Mouse (Mus musculus): Measurements from ENCODE around the gene 4930519G04Rik. TPM values are rescaled to one million over a fixed set of nuclear protein-coding genes. Genes with fewer than 3 reads are reported as not detected.
A peak's percentile ranks its signal among the peaks of the same experiment; 100 is the strongest.
"Not testable (repeated sequence)": the region's sequence is repeated elsewhere in the genome, so short reads cannot be mapped to it uniquely, and the experiment has no call there.

4930519G04Rik gene
- total and polyA plus RNA-seq, 2 experiments from 2014 or later, result not detected

DNA sequence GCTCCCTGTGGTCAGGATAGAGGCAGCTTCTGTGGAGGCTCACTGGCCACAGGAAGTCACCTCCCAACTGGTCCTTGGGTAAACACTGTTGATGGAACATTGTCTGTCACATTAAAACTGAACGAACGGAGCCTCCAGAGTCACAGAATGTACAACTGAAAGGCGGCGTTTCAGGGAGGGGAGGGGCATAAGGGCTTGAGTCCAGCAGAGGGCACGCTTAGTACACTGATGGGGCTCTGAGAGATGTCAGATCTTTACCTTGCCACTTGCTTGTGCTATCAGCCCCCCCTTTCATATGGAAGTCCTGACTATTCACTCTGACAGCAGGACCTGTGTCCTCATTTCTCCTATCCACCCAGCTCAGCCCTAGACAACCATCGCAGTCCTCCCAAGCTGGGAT is 22.4 kb downstream of the 4930519G04Rik start:
- Histone ChIP-seq H3K9ac (replicated peaks; ENCODE audit: low read length, poor library complexity, severe bottlenecking) (no peak overlapping the region), H3K4me1 (ENCODE audit: insufficient read depth, low read length) (no peaks in the 10 kb centered on the region), H3K27me3 (ENCODE audit: insufficient read depth, low read length) (no peaks in the 10 kb centered on the region), H3K4me3 (ENCODE audit: low read depth, low read length) (no peak overlapping the region), H3K27ac (ENCODE audit: low read depth, low read length) (no peak overlapping the region), H3K9me3 (ENCODE audit: low read length) (no peaks in the 10 kb centered on the region), H3K4me2 (ENCODE audit: low read depth, low read length, poor library complexity, severe bottlenecking) (no peak overlapping the region), H3K36me3 (ENCODE audit: insufficient read depth, low read length) (no peaks in the 10 kb centered on the region)
- DNase-seq (ENCODE audit: low spot score), result no peak
- 54% methylated on average over 6 of the region's 6 CpGs for WGBS
- peak; percentile 45 for TF ChIP-seq CTCF (IDR thresholded peaks at IDR 0.05)
- no peak for ATAC-seq (ENCODE audit: low FRiP score)

DNA sequence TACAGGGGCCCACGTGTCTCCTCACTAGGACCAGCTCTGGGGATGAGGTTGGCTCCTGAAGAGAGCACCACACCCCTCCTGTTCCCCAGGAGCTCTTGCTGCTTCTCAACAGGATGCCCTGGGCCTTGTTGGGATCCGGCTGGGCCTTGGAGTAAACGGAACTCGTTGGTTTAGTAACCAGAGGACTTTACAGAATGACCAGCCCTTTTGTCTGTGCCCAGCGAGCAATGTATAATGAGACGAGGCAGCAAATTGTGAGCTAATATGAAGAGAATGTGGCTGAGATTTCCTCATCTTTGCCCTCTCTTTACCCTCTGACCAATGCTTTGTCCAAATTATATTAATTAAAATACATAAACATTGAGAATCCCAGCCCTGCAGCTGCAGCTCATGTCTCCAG is 22.9 kb downstream of the 4930519G04Rik start:
- Histone ChIP-seq H3K9me3 (ENCODE audit: low read length) (no peaks in the 10 kb centered on the region), H3K27ac (ENCODE audit: low read depth, low read length) (no peak overlapping the region), H3K4me3 (ENCODE audit: low read depth, low read length) (no peak overlapping the region), H3K27me3 (ENCODE audit: insufficient read depth, low read length) (no peaks in the 10 kb centered on the region), H3K9ac (replicated peaks; ENCODE audit: low read length, poor library complexity, severe bottlenecking) (no peak overlapping the region), H3K36me3 (ENCODE audit: insufficient read depth, low read length) (no peaks in the 10 kb centered on the region), H3K4me1 (ENCODE audit: insufficient read depth, low read length) (no peaks in the 10 kb centered on the region), H3K4me2 (ENCODE audit: low read depth, low read length, poor library complexity, severe bottlenecking) (no peak overlapping the region)
- 37% methylated on average over 6 of the region's 6 CpGs for WGBS
- ATAC-seq (ENCODE audit: low FRiP score) (no peak), DNase-seq (ENCODE audit: low spot score) (no peak)
- TF ChIP-seq CTCF (IDR thresholded peaks at IDR 0.05), result no peak

DNA sequence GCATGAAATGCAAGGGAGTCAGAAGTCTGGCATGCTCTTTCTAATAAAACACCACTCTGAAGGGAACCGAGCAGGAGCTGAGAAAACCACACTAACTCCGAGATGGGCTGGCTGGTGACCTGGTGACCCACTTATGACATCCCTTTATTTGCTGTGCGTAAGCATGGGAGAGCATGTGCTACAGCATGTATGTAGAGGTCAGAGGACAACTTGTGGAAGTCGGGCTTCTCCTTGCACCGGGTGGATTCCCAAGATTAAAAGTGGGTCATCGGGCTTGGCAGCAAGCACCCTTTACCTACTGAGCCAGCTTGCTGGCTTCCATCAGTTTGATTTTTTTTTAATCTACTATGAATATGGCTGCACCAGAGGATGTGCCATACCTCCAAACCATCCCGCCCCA is 24.0 kb downstream of the 4930519G04Rik start:
- Histone ChIP-seq H3K4me2 (ENCODE audit: low read depth, low read length, poor library complexity, severe bottlenecking) (no peak overlapping the region), H3K27me3 (ENCODE audit: insufficient read depth, low read length) (no peaks in the 10 kb centered on the region), H3K27ac (ENCODE audit: low read depth, low read length) (no peak overlapping the region), H3K9me3 (ENCODE audit: low read length) (no peaks in the 10 kb centered on the region), H3K4me1 (ENCODE audit: insufficient read depth, low read length) (no peaks in the 10 kb centered on the region), H3K36me3 (ENCODE audit: insufficient read depth, low read length) (no peaks in the 10 kb centered on the region), H3K9ac (replicated peaks; ENCODE audit: low read length, poor library complexity, severe bottlenecking) (no peak overlapping the region), H3K4me3 (ENCODE audit: low read depth, low read length) (no peak overlapping the region)
- no peak for ATAC-seq (ENCODE audit: low FRiP score)
- no peak for TF ChIP-seq CTCF (IDR thresholded peaks at IDR 0.05)
- no peak for DNase-seq (ENCODE audit: low spot score)
- 69% methylated on average over 7 of the region's 7 CpGs for WGBS

DNA sequence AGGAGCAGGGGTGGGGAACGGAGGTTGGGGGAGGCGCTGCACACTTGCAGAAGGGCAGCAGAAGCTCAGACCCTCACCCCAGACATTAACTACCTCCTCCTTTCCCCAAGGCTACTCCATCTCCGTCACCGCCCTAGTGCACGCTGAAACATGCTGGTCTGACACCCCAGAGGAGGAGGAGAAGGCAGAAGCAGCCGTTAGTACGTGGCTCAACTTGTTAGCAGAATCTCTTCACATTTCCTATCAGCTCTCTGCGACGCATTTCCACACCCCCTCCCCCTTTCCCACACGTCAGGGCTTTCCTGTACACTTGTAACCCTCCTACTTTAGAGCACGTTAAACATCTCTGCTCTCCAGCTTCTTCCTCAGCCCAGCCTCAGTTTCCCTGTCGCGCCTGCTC is 25.9 kb downstream of the 4930519G04Rik start:
- Histone ChIP-seq H3K9me3 (ENCODE audit: low read length) (no peaks in the 10 kb centered on the region), H3K36me3 (ENCODE audit: insufficient read depth, low read length) (no peaks in the 10 kb centered on the region), H3K4me1 (ENCODE audit: insufficient read depth, low read length) (no peaks in the 10 kb centered on the region), H3K27ac (ENCODE audit: low read depth, low read length) (no peak overlapping the region), H3K9ac (replicated peaks; ENCODE audit: low read length, poor library complexity, severe bottlenecking) (no peak overlapping the region), H3K4me3 (ENCODE audit: low read depth, low read length) (no peak overlapping the region), H3K27me3 (ENCODE audit: insufficient read depth, low read length) (no peaks in the 10 kb centered on the region), H3K4me2 (ENCODE audit: low read depth, low read length, poor library complexity, severe bottlenecking) (no peak overlapping the region)
- WGBS, result 71% methylated on average over 13 of the region's 13 CpGs
- DNase-seq (ENCODE audit: low spot score) (no peak), ATAC-seq (ENCODE audit: low FRiP score) (no peak)
- TF ChIP-seq CTCF (IDR thresholded peaks at IDR 0.05), result no peak

DNA sequence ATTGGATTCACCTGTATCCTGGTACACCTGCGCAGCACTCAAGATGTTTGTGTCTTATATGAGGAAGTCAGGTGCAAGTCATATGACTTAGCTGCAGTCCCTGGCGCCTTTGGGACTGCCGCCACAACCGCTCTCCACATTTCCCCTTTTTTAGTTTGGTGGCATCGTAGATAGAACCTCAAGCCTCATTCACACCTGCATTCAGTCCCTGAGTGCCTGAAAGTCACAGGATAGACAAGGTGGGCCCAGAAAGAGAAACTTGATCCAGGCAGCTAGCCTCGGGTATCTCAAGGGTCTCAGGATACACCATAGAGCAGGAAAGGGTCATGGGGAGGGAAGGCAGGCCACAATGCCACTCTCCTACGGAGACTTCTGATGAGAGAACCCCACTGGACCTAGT is 28.9 kb downstream of the 4930519G04Rik start:
- not testable (repeated sequence) for H3K27ac ChIP-seq (ENCODE audit: low read depth, low read length); H3K9me3 ChIP-seq (ENCODE audit: low read length); H3K27me3 ChIP-seq (ENCODE audit: insufficient read depth, low read length); ATAC-seq (ENCODE audit: low FRiP score); H3K4me3 ChIP-seq (ENCODE audit: low read depth, low read length); DNase-seq (ENCODE audit: low spot score); H3K36me3 ChIP-seq (ENCODE audit: insufficient read depth, low read length); H3K4me2 ChIP-seq (ENCODE audit: low read depth, low read length, poor library complexity, severe bottlenecking); H3K4me1 ChIP-seq (ENCODE audit: insufficient read depth, low read length); H3K9ac ChIP-seq (replicated peaks; ENCODE audit: low read length, poor library complexity, severe bottlenecking)
- WGBS, result 88% methylated on average over 6 of the region's 7 CpGs

DNA sequence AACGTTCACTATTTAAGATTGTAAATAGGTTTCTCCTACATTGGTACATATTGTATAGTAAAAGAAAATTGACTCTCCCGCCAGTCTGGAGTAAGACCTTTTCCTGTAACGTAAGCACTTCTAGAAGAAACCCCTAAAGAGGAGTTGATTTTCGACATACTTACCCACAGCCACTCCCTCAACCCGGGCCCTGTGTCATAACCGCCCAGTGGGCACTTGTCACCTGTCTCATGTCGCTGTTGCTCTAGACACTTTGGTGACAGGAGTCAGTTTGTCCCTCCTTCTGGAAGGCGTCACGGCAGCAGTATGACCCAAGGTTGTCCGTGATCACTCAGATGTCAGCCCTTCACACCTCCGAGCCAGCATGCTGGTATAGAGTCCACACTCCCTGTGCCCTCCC is 29.6 kb downstream of the 4930519G04Rik start:
- TF ChIP-seq CTCF (IDR thresholded peaks at IDR 0.05), result no peak
- H3K9me3 ChIP-seq (ENCODE audit: low read length), result no peaks in the 10 kb centered on the region
- H3K9ac ChIP-seq (replicated peaks; ENCODE audit: low read length, poor library complexity, severe bottlenecking), result no peak overlapping the region
- WGBS, result 96% methylated on average over 11 of the region's 11 CpGs
- no peak for DNase-seq (ENCODE audit: low spot score)
- H3K27ac ChIP-seq (ENCODE audit: low read depth, low read length), result no peak overlapping the region
- H3K4me3 ChIP-seq (ENCODE audit: low read depth, low read length), result no peak overlapping the region
- H3K36me3 ChIP-seq (ENCODE audit: insufficient read depth, low read length), result no peaks in the 10 kb centered on the region
- H3K4me2 ChIP-seq (ENCODE audit: low read depth, low read length, poor library complexity, severe bottlenecking), result no peak overlapping the region
- no peaks in the 10 kb centered on the region for H3K27me3 ChIP-seq (ENCODE audit: insufficient read depth, low read length)
- H3K4me1 ChIP-seq (ENCODE audit: insufficient read depth, low read length), result no peaks in the 10 kb centered on the region
- no peak for ATAC-seq (ENCODE audit: low FRiP score)

Measured in midbrain, postnatal 0 days (tissue).